Mouse (Mus musculus): ENCODE measurements around the gene Hormad2.

Hormad2 gene

GRCm38 (mm10) chr11:4336693-4337283 lies 104.1 kb downstream of the Hormad2 start:
- DNase-seq = no peak

- DNase-seq = no peak
Measured at GRCm38 (mm10) chr11:4335810-4336692, 104.9 kb downstream of the Hormad2 start.

GRCm38 (mm10) chr11:4332961-4333360 lies 107.9 kb downstream of the Hormad2 start:
- no peak for DNase-seq

- no peak for DNase-seq
Measured at GRCm38 (mm10) chr11:4328188-4328587, 112.7 kb downstream of the Hormad2 start.

GRCm38 (mm10) chr11:4323481-4323880 lies 117.4 kb downstream of the Hormad2 start:
- no peak for DNase-seq

GRCm38 (mm10) chr11:4322943-4323342 lies 118.0 kb downstream of the Hormad2 start:
- DNase-seq = no peak

- no peak for DNase-seq
Measured at GRCm38 (mm10) chr11:4320876-4321275, 120.0 kb downstream of the Hormad2 start.

GRCm38 (mm10) chr11:4319212-4319955 lies 121.5 kb downstream of the Hormad2 start:
- DNase-seq = no peak

- no peak for DNase-seq
Measured at GRCm38 (mm10) chr11:4318011-4318410, 122.9 kb downstream of the Hormad2 start.

- DNase-seq = no peak
Measured at GRCm38 (mm10) chr11:4317287-4317686, 123.6 kb downstream of the Hormad2 start.

- DNase-seq = no peak
Measured at GRCm38 (mm10) chr11:4312180-4312579, 128.7 kb downstream of the Hormad2 start.

- DNase-seq = no peak
Measured at GRCm38 (mm10) chr11:4310324-4310723, 130.6 kb downstream of the Hormad2 start.

- no peak for DNase-seq
Measured at GRCm38 (mm10) chr11:4309613-4310012, 131.3 kb downstream of the Hormad2 start.

- DNase-seq = no peak
Measured at GRCm38 (mm10) chr11:4308514-4309450, 132.1 kb downstream of the Hormad2 start.

- no peak for DNase-seq
Measured at GRCm38 (mm10) chr11:4308060-4308513, 132.8 kb downstream of the Hormad2 start.

- no peak for DNase-seq
Measured at GRCm38 (mm10) chr11:4306086-4306485, 134.8 kb downstream of the Hormad2 start.

GRCm38 (mm10) chr11:4305090-4305489 lies 135.8 kb downstream of the Hormad2 start:
- DNase-seq = no peak

GRCm38 (mm10) chr11:4304203-4304602 lies 136.7 kb downstream of the Hormad2 start:
- DNase-seq = no peak

- DNase-seq = no peak
Measured at GRCm38 (mm10) chr11:4303033-4303432, 137.9 kb downstream of the Hormad2 start.

GRCm38 (mm10) chr11:4302363-4302913 lies 138.5 kb downstream of the Hormad2 start:
- no peak for DNase-seq

- no peak for DNase-seq
Measured at GRCm38 (mm10) chr11:4300683-4301082, 140.2 kb downstream of the Hormad2 start.

Data from thymus, postnatal 14 days (tissue).